Mouse (Mus musculus) stomach, postnatal 0 days (tissue): ENCODE data around the gene Gse1. TPM values are rescaled to one million over a fixed set of nuclear protein-coding genes. Genes with fewer than 3 reads are reported as not detected.

Source experiments
- ATAC-seq: fragments of 200-750 bp; cut with Nextera tagmentation; 2 replicates; pipeline ENCODE4 v1.8.0; 2017; ENCODE audit not compliant: low FRiP score, low TSS enrichment
- DNase-seq: peaks from one replicate; pipeline ENCODE4 v3.0.0-alpha.2; 2016; ENCODE audit warnings: low spot score
- H3K27ac ChIP-seq: fragments of 300-500 bp; sonication (generic); replicated peaks from 2 replicates; pipeline ENCODE4 v1.5.1; 2014; ENCODE audit warnings: mild to moderate bottlenecking, control low read depth
- H3K27me3 ChIP-seq: fragments of 300-500 bp; sonication (generic); 2 replicates; pipeline ENCODE4 v1.6.1; 2014; ENCODE audit warnings: low read length; ENCODE audit not compliant: control insufficient read depth, insufficient read depth
- H3K36me3 ChIP-seq: fragments of 300-500 bp; sonication (generic); 2 replicates; pipeline ENCODE4 v1.6.1; 2014; ENCODE audit warnings: low read length, mixed read lengths; ENCODE audit not compliant: control insufficient read depth, insufficient read depth
- H3K4me1 ChIP-seq: fragments of 300-500 bp; sonication (generic); replicated peaks from 2 replicates; pipeline ENCODE4 v1.6.1; 2014; ENCODE audit warnings: antibody characterized with exemption; ENCODE audit not compliant: control insufficient read depth, insufficient read depth
- H3K4me2 ChIP-seq: fragments of 300-500 bp; sonication (generic); replicated peaks from 2 replicates; pipeline ENCODE4 v1.6.1; 2014; ENCODE audit warnings: low read depth, mild to moderate bottlenecking, control low read depth, moderate library complexity
- H3K4me3 ChIP-seq: fragments of 300-500 bp; sonication (generic); 2 replicates; pipeline ENCODE4 v1.5.1; 2014; ENCODE audit warnings: low read depth, low read length, control low read depth
- H3K9ac ChIP-seq: fragments of 300-500 bp; sonication (generic); 2 replicates; pipeline ENCODE4 v1.6.1; 2014; ENCODE audit warnings: mild to moderate bottlenecking, low read length, control low read depth, mixed read lengths
- H3K9me3 ChIP-seq: fragments of 300-500 bp; sonication (generic); 2 replicates; pipeline ENCODE4 v1.6.1; 2016; ENCODE audit warnings: low read length; ENCODE audit not compliant: control insufficient read depth
- CTCF ChIP-seq: IDR thresholded peaks from 2 replicates; pipeline ENCODE4 v1.5.1; 2016; ENCODE audit warnings: antibody characterized with exemption, low read depth, mild to moderate bottlenecking, moderate library complexity
- EP300 ChIP-seq: optimal IDR thresholded peaks from 2 replicates; pipeline ENCODE3; 2016; ENCODE audit warnings: antibody characterized with exemption
- WGBS: fragments of 180-500 bp; shearing (Covaris S2); extraction: QIAGEN DNeasy Blood & Tissue Kit; methylation state at CpG from one replicate; pipeline ENCODE4 v1.1.7; 2014; 5-methylcytosine and 5-hydroxymethylcytosine counted together
- polyA plus RNA-seq: library from polyadenylated mRNA; unstranded; fragments of >200 nt; fragmentation: Nextera tagmentation; extraction: Ambion mirVana; gene quantifications from 2 replicates; pipeline ENCODE4 v1.2.1, GENCODE M21; 2015

Gene Gse1
- polyA plus RNA-seq, 1 experiment from 2014 or later, result 6.4 TPM

DNA sequence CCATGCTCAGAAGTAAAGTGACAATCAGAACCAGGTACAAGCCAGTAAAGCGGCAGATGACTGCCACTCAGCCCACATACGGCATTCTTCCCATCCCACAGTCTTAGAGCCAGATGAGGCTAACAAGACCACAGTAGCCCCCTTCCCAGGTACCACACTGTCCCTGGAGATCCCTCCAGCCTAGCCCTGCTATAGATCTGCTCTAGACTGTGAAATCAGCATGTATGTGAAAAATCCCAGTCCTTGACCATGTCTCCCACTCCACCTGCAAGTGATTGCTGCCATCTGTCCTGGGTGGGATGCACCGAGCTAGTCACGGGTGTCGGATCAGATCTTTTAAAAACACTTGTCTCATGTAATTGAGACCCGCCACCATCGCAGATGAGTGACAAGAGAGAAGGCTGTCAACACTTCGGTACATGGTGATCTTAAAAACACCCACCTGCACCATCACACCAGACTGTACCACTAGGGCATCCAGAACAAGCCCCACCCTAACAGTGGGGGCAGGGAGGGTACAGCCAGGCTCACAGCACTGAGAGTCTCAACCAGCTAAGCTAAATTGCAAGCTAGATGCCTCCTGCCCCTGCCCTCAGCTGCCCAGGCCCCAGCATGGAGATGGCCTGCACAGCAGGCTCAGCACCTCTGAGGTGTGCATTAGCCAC lies 352.2 kb downstream of the Gse1 start:
- H3K27me3 ChIP-seq, result no peaks in the 10 kb centered on the region
- peaks cover 37% of the 10 kb centered on the region for H3K36me3 ChIP-seq
- TF ChIP-seq EP300, result no peak
- no peak overlapping the region for H3K4me3 ChIP-seq
- no peak overlapping the region for H3K27ac ChIP-seq
- no peak overlapping the region for H3K9ac ChIP-seq
- DNase-seq (no peak), ATAC-seq (no peak)
- no peaks in the 10 kb centered on the region for H3K9me3 ChIP-seq
- H3K4me1 ChIP-seq, result no peaks in the 10 kb centered on the region
- H3K4me2 ChIP-seq, result no peak overlapping the region
- WGBS, result 88% methylated on average over 8 of the region's 8 CpGs

DNA sequence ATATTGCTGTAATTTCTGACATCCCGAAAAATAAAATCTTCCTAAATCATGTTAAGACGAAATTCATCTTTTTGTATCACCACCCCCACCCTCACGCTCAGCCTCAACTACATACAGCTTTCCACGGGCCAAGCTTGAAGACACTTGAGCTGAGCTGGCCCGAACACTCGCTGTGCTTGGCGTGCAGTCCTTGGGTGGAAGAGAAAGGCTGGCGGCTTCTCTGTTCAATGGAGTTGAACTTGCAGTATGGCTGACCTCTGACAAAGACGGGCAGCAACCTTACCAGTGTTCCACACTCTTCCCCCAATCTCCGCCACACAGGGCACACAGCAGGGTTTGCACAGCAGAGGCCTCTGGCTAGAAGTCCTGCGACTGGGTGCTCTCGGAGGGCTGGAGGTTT lies 353.1 kb downstream of the Gse1 start:
- H3K36me3 ChIP-seq, result peaks cover 33% of the 10 kb centered on the region
- WGBS, result 87% methylated on average over 12 of the region's 12 CpGs

DNA sequence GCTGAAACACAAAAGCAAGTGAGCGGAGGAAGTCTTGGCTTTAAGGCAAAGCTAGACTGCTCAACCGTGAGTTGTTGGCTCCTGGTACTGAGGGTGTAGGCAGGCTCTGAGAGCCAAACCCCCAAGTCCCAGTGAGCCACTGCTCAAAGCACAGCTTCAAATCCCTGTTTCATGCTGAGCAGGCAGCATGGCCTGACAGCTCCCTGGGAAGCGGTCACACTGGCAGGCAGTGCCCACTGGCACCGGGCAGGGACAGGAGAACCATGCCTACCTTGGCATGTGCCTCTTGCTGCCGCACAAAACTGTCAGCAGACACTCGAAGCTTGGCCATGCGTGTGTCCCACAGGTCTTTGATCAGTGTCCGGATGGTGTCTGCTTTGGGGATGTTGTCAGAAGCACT lies 353.6 kb downstream of the Gse1 start:
- H3K9ac ChIP-seq, result no peak overlapping the region
- H3K27ac ChIP-seq, result no peak overlapping the region
- H3K27me3 ChIP-seq, result no peaks in the 10 kb centered on the region
- DNase-seq, result no peak
- ATAC-seq, result no peak
- 86% methylated on average over 8 of the region's 8 CpGs for WGBS
- no peak overlapping the region for H3K4me3 ChIP-seq
- no peak overlapping the region for H3K4me2 ChIP-seq
- no peaks in the 10 kb centered on the region for H3K9me3 ChIP-seq
- TF ChIP-seq CTCF (no peak), EP300 (no peak)
- peaks cover 30% of the 10 kb centered on the region for H3K36me3 ChIP-seq
- H3K4me1 ChIP-seq, result no peaks in the 10 kb centered on the region

More for the DNA sequence above, 353.1 kb downstream of the Gse1 start:
- Histone ChIP-seq H3K27ac (no peak overlapping the region), H3K27me3 (no peaks in the 10 kb centered on the region), H3K9ac (no peak overlapping the region), H3K4me2 (no peak overlapping the region), H3K4me1 (no peaks in the 10 kb centered on the region), H3K9me3 (no peaks in the 10 kb centered on the region), H3K4me3 (no peak overlapping the region)
- DNase-seq (no peak), ATAC-seq (no peak)
- TF ChIP-seq EP300 (no peak), CTCF (no peak)

DNA sequence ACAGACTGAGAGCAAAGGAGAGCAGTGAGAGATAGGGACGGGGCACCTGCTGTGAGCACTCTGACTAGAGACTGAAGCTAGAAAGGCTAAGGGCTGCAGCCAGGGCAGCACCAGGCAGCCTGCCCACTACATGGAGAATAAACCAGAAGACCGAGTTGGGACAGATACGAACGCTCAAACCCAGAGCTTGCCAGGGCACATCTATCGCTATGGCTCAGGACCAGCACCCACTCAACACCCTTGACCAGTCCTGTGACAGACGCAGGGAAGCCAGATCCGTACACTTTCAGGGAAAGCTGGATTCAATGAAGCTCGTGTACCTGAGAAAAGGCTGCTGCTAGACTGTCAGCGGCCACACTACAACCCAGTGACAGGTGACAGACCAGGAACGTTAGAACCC lies 357.3 kb downstream of the Gse1 start:
- Histone ChIP-seq H3K4me2 (no peak overlapping the region), H3K27ac (no peak overlapping the region), H3K9ac (no peak overlapping the region), H3K9me3 (no peaks in the 10 kb centered on the region), H3K4me1 (peaks cover 3% of the 10 kb centered on the region; the same call in 1 of the 2 replicates), H3K4me3 (no peak overlapping the region), H3K27me3 (no peaks in the 10 kb centered on the region), H3K36me3 (peaks cover 8% of the 10 kb centered on the region)
- TF ChIP-seq CTCF (no peak), EP300 (no peak)
- WGBS, result 90% methylated on average over 10 of the region's 10 CpGs
- no peak for DNase-seq
- ATAC-seq, result no peak

DNA sequence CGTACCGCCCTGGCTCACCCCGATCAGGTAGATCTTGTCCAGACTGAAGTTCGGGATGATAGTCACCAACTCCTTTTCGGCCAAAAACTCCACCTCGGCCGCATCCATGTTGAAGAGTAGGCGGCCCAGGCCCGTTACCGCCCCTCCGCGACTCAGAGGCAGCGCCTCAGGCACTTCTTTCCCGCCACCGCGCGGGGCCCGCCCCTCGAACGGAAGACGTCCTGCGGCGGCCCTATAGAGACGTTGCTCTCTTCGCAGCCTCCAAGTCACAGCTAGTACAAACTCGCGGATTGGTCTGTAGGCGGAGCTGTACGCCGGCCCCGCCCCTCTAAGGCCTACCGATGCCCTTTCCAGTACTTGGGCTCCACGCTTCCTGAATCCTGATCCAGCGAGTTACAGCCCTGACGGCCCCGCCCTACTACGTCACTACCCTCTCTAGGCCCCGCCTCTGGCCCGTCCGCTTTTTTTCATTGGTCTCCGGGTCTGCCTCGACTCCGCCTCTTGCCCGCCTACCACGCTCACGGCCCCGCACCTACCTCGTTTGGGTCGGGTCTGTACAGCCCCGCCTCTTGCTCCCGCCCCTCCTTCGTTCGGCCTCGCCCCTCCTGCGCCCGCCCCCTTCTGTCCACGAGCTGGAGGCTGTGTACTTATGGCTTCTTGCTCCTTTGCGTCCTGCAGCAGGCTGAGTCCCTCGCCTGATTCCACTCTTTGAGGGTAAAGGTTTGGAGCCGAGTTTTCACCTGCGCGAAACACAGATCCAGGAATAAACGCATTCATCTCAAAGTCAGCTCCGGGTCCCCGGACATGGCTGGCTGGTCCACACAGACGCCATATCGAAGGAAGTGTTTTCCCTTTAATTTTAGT lies 360.9 kb downstream of the Gse1 start, which contains the start of gene Gins2:
Gene Gins2, minus strand, starts transcription at position 397 of the 864 bp plus-strand sequence.
- Histone ChIP-seq H3K4me2 (peak within 1 kb of the TSS; percentile 93), H3K27me3 (no peaks in the 10 kb centered on the region), H3K9me3 (no peaks in the 10 kb centered on the region), H3K36me3 (0 out of 2 replicates have a peak, but pooled peaks cover 2% of the 10 kb centered on the region), H3K4me1 (peaks cover 3% of the 10 kb centered on the region; the same call in 1 of the 2 replicates), H3K27ac (peak within 1 kb of the TSS; percentile 58), H3K4me3 (peak within 1 kb of the TSS; percentile 58), H3K9ac (peak within 1 kb of the TSS; percentile 73)
- DNase-seq (peak; percentile 99), ATAC-seq (peak; percentile 99)
- TF ChIP-seq EP300, result no peak
- peak; percentile 47 for TF ChIP-seq CTCF
- under 1% methylated on average over 64 of the region's 67 CpGs for WGBS
